Mouse (Mus musculus) kidney, adult 2 months (tissue): ENCODE data around the gene Pde4c. TPM values are rescaled to one million over a fixed set of nuclear protein-coding genes. Genes with fewer than 3 reads are reported as not detected.

Source experiments
- DNase-seq: peaks from one replicate; pipeline ENCODE4 v3.0.0; 2021
- H3K27ac ChIP-seq: fragments of 200-500 bp; 2 replicates; pipeline ENCODE4 v1.5.1; 2012; ENCODE audit warnings: low read depth, low read length, control low read depth, inconsistent platforms; ENCODE audit not compliant: insufficient read depth
- H3K27me3 ChIP-seq: fragments of 200-500 bp; replicated peaks from 2 replicates; pipeline ENCODE4 v1.6.1; 2012; ENCODE audit warnings: mild to moderate bottlenecking, moderate library complexity, low read length, inconsistent platforms; ENCODE audit not compliant: control insufficient read depth, insufficient read depth
- H3K36me3 ChIP-seq: fragments of 200-500 bp; 2 replicates; pipeline ENCODE4 v1.6.1; 2012; ENCODE audit warnings: mild to moderate bottlenecking, moderate library complexity, low read length, inconsistent platforms; ENCODE audit not compliant: control insufficient read depth, insufficient read depth
- H3K4me1 ChIP-seq: fragments of 200-500 bp; 2 replicates; pipeline ENCODE4 v1.6.1; 2011; ENCODE audit warnings: low read length; ENCODE audit not compliant: control insufficient read depth, insufficient read depth
- H3K4me3 ChIP-seq: fragments of 200-500 bp; 2 replicates; pipeline ENCODE4 v1.5.1; 2011; ENCODE audit warnings: mild to moderate bottlenecking, low read depth, low read length, control low read depth; ENCODE audit not compliant: insufficient read depth
- CTCF ChIP-seq: fragments of 200-500 bp; conservative IDR thresholded peaks from 2 replicates; pipeline ENCODE4 v1.5.1; 2011; ENCODE audit warnings: low read depth, mild to moderate bottlenecking, control low read depth, low read length, moderate library complexity, mixed read lengths; ENCODE audit not compliant: insufficient read depth, insufficient read length
- POLR2A ChIP-seq: fragments of 200-500 bp; IDR thresholded peaks from one replicate; pipeline ENCODE4 v1.6.1; 2011; ENCODE audit warnings: low read depth, low read length, control low read depth
- WGBS: fragments of 180-500 bp; shearing (Covaris S2); methylation state at CpG from one replicate; pipeline ENCODE4 v1.1.7; 2018; 5-methylcytosine and 5-hydroxymethylcytosine counted together
- polyA plus RNA-seq: library from polyadenylated mRNA; depleted of rRNA; stranded (reverse); fragments of >200 nt; gene quantifications from 2 replicates; pipeline ENCODE4 v1.2.3, GENCODE M21; 2012; rRNA removed

Pde4c gene
- polyA plus RNA-seq, 1 experiment = 81.6 TPM

GRCm38 (mm10) chr8:70794215-70794614 lies 70.7 kb downstream of the Pde4c start:
- H3K4me1 ChIP-seq = peaks cover 12% of the 10 kb centered on the region; the same call in 1 of the 2 replicates
- 92% methylated on average over 2 of the region's 2 CpGs for WGBS
- DNase-seq = no peak
- no peak overlapping the region for H3K27ac ChIP-seq
- TF ChIP-seq CTCF = no peak
- no peak for TF ChIP-seq POLR2A
- no peaks in the 10 kb centered on the region for H3K27me3 ChIP-seq
- H3K36me3 ChIP-seq = no peaks in the 10 kb centered on the region
- no peak overlapping the region for H3K4me3 ChIP-seq

- TF ChIP-seq CTCF (peak; percentile 41; the same call in 1 of the 2 replicates), POLR2A (no peak)
- H3K4me3 ChIP-seq = no peak overlapping the region
- no peak for DNase-seq
- H3K27me3 ChIP-seq = no peaks in the 10 kb centered on the region
- peaks cover 12% of the 10 kb centered on the region; the same call in 1 of the 2 replicates for H3K4me1 ChIP-seq
- H3K36me3 ChIP-seq = no peaks in the 10 kb centered on the region
- WGBS = 96% methylated on average over 2 of the region's 2 CpGs
- H3K27ac ChIP-seq = no peak overlapping the region
These were observed 71.8 kb downstream of the Pde4c start for GRCm38 (mm10) chr8:70795370-70795769.

GRCm38 (mm10) chr8:70796403-70797080 lies 73.0 kb downstream of the Pde4c start:
- TF ChIP-seq POLR2A (no peak), CTCF (no peak)
- H3K27me3 ChIP-seq = no peaks in the 10 kb centered on the region
- no peak for DNase-seq
- H3K4me1 ChIP-seq = peaks cover 10% of the 10 kb centered on the region; the same call in 1 of the 2 replicates
- peak overlapping the region; percentile 48 for H3K4me3 ChIP-seq
- H3K27ac ChIP-seq = peak overlapping the region; percentile 54
- WGBS = 6% methylated on average over 54 of the region's 54 CpGs
- no peaks in the 10 kb centered on the region for H3K36me3 ChIP-seq

- WGBS = under 1% methylated on average over 56 of the region's 57 CpGs
- no peaks in the 10 kb centered on the region for H3K27me3 ChIP-seq
- H3K36me3 ChIP-seq = no peaks in the 10 kb centered on the region
- H3K27ac ChIP-seq = peak overlapping the region; percentile 93
- peaks cover 6% of the 10 kb centered on the region; the same call in 1 of the 2 replicates for H3K4me1 ChIP-seq
- TF ChIP-seq POLR2A = no peak
- no peak for TF ChIP-seq CTCF
- DNase-seq = peak; percentile 96
- H3K4me3 ChIP-seq = peak overlapping the region; percentile 48
These were observed 73.9 kb downstream of the Pde4c start for GRCm38 (mm10) chr8:70797081-70798070.

- TF ChIP-seq POLR2A (no peak), CTCF (no peak)
- Histone ChIP-seq H3K27me3 (no peaks in the 10 kb centered on the region), H3K27ac (peak overlapping the region; percentile 93), H3K36me3 (no peaks in the 10 kb centered on the region), H3K4me3 (no peak overlapping the region), H3K4me1 (peaks cover under 1% of the 10 kb centered on the region; the same call in 1 of the 2 replicates)
- peak; percentile 89 for DNase-seq
- WGBS = 11% methylated on average over 15 of the region's 15 CpGs
These were observed 74.8 kb downstream of the Pde4c start for GRCm38 (mm10) chr8:70798281-70798680.

- Histone ChIP-seq H3K36me3 (no peaks in the 10 kb centered on the region), H3K4me1 (no peaks in the 10 kb centered on the region; the same call in 1 of the 2 replicates), H3K4me3 (no peak overlapping the region), H3K27ac (no peak overlapping the region), H3K27me3 (no peaks in the 10 kb centered on the region)
- TF ChIP-seq CTCF = no peak
- no peak for TF ChIP-seq POLR2A
- WGBS = 68% methylated on average over 10 of the region's 10 CpGs
- DNase-seq = no peak
These were observed 77.1 kb downstream of the Pde4c start for GRCm38 (mm10) chr8:70800648-70801047.

Other genes starting within 250 kb of the Pde4c start
- 20.2 and 29.7 TPM in 2 replicates for gene Klhl26, start 246.8 kb upstream of the Pde4c start, polyA plus RNA-seq
- 0.20 and 0.44 TPM in 2 replicates for gene Tmem59l, start 236.4 kb upstream of the Pde4c start, polyA plus RNA-seq
- 2.6 TPM in 2 replicates for gene Crlf1, start 230.6 kb upstream of the Pde4c start, polyA plus RNA-seq
- gene Rex1bd, start 217.0 kb upstream of the Pde4c start, polyA plus RNA-seq = 161 and 177 TPM in 2 replicates
- gene Uba52, start 212.9 kb upstream of the Pde4c start, polyA plus RNA-seq = 620 and 835 TPM in 2 replicates
- gene Fkbp8, start 196.0 kb upstream of the Pde4c start, polyA plus RNA-seq = 320 and 410 TPM in 2 replicates
- gene Kxd1, start 195.8 kb upstream of the Pde4c start, polyA plus RNA-seq = 151 TPM in 2 replicates
- 16.4 and 18.1 TPM in 2 replicates for gene Ell, start 184.3 kb upstream of the Pde4c start, polyA plus RNA-seq
- 127 and 159 TPM in 2 replicates for gene Isyna1, start 129.3 kb upstream of the Pde4c start, polyA plus RNA-seq
- 84.9 and 123 TPM in 2 replicates for gene Ssbp4, start 114.8 kb upstream of the Pde4c start, polyA plus RNA-seq
- 3.2 and 3.5 TPM in 2 replicates for gene Lrrc25, start 107.6 kb upstream of the Pde4c start, polyA plus RNA-seq
- 11.2 and 17.8 TPM in 2 replicates for gene Gdf15, start 91.3 kb upstream of the Pde4c start, polyA plus RNA-seq
- gene Pgpep1, start 63.3 kb upstream of the Pde4c start, polyA plus RNA-seq = 296 TPM in 2 replicates
- 106 and 120 TPM in 2 replicates for gene Lsm4, start 50.5 kb upstream of the Pde4c start, polyA plus RNA-seq
- 158 and 201 TPM in 2 replicates for gene Jund, start 24.8 kb upstream of the Pde4c start, polyA plus RNA-seq
- 0.03 and 0.12 TPM in 2 replicates for gene Iqcn, start 20.3 kb upstream of the Pde4c start, polyA plus RNA-seq
- gene Gm3336, start 5.2 kb upstream of the Pde4c start, polyA plus RNA-seq = 0.61 and 0.99 TPM in 2 replicates
- gene Rab3a, start 31.0 kb downstream of the Pde4c start, polyA plus RNA-seq = 29.7 and 31.1 TPM in 2 replicates
- 73.4 and 96.3 TPM in 2 replicates for gene Mpv17l2, start 37.2 kb downstream of the Pde4c start, polyA plus RNA-seq
- 60.5 and 94.7 TPM in 2 replicates for gene Pik3r2, start 53.0 kb downstream of the Pde4c start, polyA plus RNA-seq
- gene Mast3, start 81.3 kb downstream of the Pde4c start, polyA plus RNA-seq = 25.3 and 27.4 TPM in 2 replicates
- gene Il12rb1, start 84.7 kb downstream of the Pde4c start, polyA plus RNA-seq = 0.42 and 0.48 TPM in 2 replicates
- 19.8 and 26.2 TPM in 2 replicates for gene Arrdc2, start 116.0 kb downstream of the Pde4c start, polyA plus RNA-seq
- 9.4 and 11.0 TPM in 2 replicates for gene Kcnn1, start 139.5 kb downstream of the Pde4c start, polyA plus RNA-seq
- gene Ccdc124, start 150.2 kb downstream of the Pde4c start, polyA plus RNA-seq = 48.9 and 49.2 TPM in 2 replicates
- 0.19 and 0.31 TPM in 2 replicates for gene Slc5a5, start 169.0 kb downstream of the Pde4c start, polyA plus RNA-seq
- gene Rpl18a, start 173.7 kb downstream of the Pde4c start, polyA plus RNA-seq = 3,589 and 3,709 TPM in 2 replicates
- 18.4 and 24.4 TPM in 2 replicates for gene Map1s, start 182.2 kb downstream of the Pde4c start, polyA plus RNA-seq